Mouse (Mus musculus): ENCODE measurements around the gene Dmxl2.

- no peak for TF ChIP-seq CTCF (IDR thresholded peaks at IDR 0.05; ENCODE audit: low read depth)
- no peak for TF ChIP-seq EP300 (IDR thresholded peaks at IDR 0.05; ENCODE audit: low read depth)
These were observed 18.9 kb upstream of the Dmxl2 start for GRCm38 (mm10) chr9:54520286-54520685.
